Mouse (Mus musculus): ENCODE results near the gene Dhx9. TPM values are rescaled to one million over a fixed set of nuclear protein-coding genes. Genes with fewer than 3 reads are reported as not detected.

Gene Dhx9
- polyA plus RNA-seq (2014; fragmentation: Illumina TruSeq; extraction: RNeasy Lipid Tissue Mini Kit (QIAGEN cat#74804); ENCODE audit: low read depth, low replicate concordance) = 42.3 TPM

GRCm38 (mm10) chr1:153487500-153487879 is at the start of gene Dhx9:
Dhx9 (minus strand) TSS chr1:153487660.

GRCm38 (mm10) chr1:153424770-153425584 is 62.5 kb downstream of the Dhx9 start, which contains the start of gene Shcbp1l:
Shcbp1l (plus strand) TSS chr1:153425162.

Other genes starting within 250 kb of the Dhx9 start
- gene Lamc1, start 154.9 kb downstream of the Dhx9 start, polyA plus RNA-seq (2014; fragmentation: Illumina TruSeq; extraction: RNeasy Lipid Tissue Mini Kit (QIAGEN cat#74804); ENCODE audit: low read depth, low replicate concordance) = 88.7 TPM
- not detected for gene Shcbp1l, start 62.5 kb downstream of the Dhx9 start, polyA plus RNA-seq (2014; fragmentation: Illumina TruSeq; extraction: RNeasy Lipid Tissue Mini Kit (QIAGEN cat#74804); ENCODE audit: low read depth, low replicate concordance)
- 1.3 TPM for gene Npl, start 62.4 kb upstream of the Dhx9 start, polyA plus RNA-seq (2014; fragmentation: Illumina TruSeq; extraction: RNeasy Lipid Tissue Mini Kit (QIAGEN cat#74804); ENCODE audit: low read depth, low replicate concordance)
- gene Rgs8, start 165.4 kb upstream of the Dhx9 start, polyA plus RNA-seq (2014; fragmentation: Illumina TruSeq; extraction: RNeasy Lipid Tissue Mini Kit (QIAGEN cat#74804); ENCODE audit: low read depth, low replicate concordance) = not detected